Mouse (Mus musculus): ENCODE measurements around the gene Trdmt1.
"Not testable (repeated sequence)": the region's sequence is repeated elsewhere in the genome, so short reads cannot be mapped to it uniquely, and the experiment has no call there.

Trdmt1 gene

GRCm38 (mm10) chr2:13544193-13544824 lies at the start of gene Trdmt1:
Gene Trdmt1 (minus strand): TSS chr2:13544668.
- DNase-seq: peak; percentile 78

GRCm38 (mm10) chr2:13593328-13593727 lies 48.9 kb upstream of the Trdmt1 start:
- no peak for DNase-seq

- DNase-seq: not testable (repeated sequence)
Observed at GRCm38 (mm10) chr2:13583746-13584145, 39.3 kb upstream of the Trdmt1 start.

- no peak for DNase-seq
Observed at GRCm38 (mm10) chr2:13582184-13582583, 37.7 kb upstream of the Trdmt1 start.

- no peak for DNase-seq
Observed at GRCm38 (mm10) chr2:13579991-13580390, 35.5 kb upstream of the Trdmt1 start.

GRCm38 (mm10) chr2:13579315-13579714 lies 34.8 kb upstream of the Trdmt1 start:
- DNase-seq: no peak

- no peak for DNase-seq
Observed at GRCm38 (mm10) chr2:13578473-13579152, 34.1 kb upstream of the Trdmt1 start.

- DNase-seq: no peak
Observed at GRCm38 (mm10) chr2:13577399-13577798, 32.9 kb upstream of the Trdmt1 start.

GRCm38 (mm10) chr2:13575926-13576325 lies 31.5 kb upstream of the Trdmt1 start:
- DNase-seq: no peak

GRCm38 (mm10) chr2:13575287-13575801 lies 30.9 kb upstream of the Trdmt1 start:
- DNase-seq: peak; percentile 32

GRCm38 (mm10) chr2:13574801-13575150 lies 30.3 kb upstream of the Trdmt1 start:
- DNase-seq: no peak

GRCm38 (mm10) chr2:13574066-13574800 lies 29.8 kb upstream of the Trdmt1 start:
- peak; percentile 42 for DNase-seq

- peak; percentile 3 for DNase-seq
Observed at GRCm38 (mm10) chr2:13573408-13574065, 29.1 kb upstream of the Trdmt1 start, which contains the start of gene Vim. Gene Vim (plus strand): TSS chr2:13573927.

- no peak for DNase-seq
Observed at GRCm38 (mm10) chr2:13572647-13573407, 28.4 kb upstream of the Trdmt1 start.

- no peak for DNase-seq
Observed at GRCm38 (mm10) chr2:13572101-13572553, 27.7 kb upstream of the Trdmt1 start.

GRCm38 (mm10) chr2:13570122-13570521 lies 25.7 kb upstream of the Trdmt1 start:
- DNase-seq: no peak

GRCm38 (mm10) chr2:13560396-13560795 lies 15.9 kb upstream of the Trdmt1 start:
- DNase-seq: no peak

- DNase-seq: no peak
Observed at GRCm38 (mm10) chr2:13559729-13560128, 15.3 kb upstream of the Trdmt1 start.

GRCm38 (mm10) chr2:13559303-13559702 lies 14.8 kb upstream of the Trdmt1 start:
- DNase-seq: no peak

- no peak for DNase-seq
Observed at GRCm38 (mm10) chr2:13558607-13559262, 14.3 kb upstream of the Trdmt1 start.

- no peak for DNase-seq
Observed at GRCm38 (mm10) chr2:13557145-13558030, 12.9 kb upstream of the Trdmt1 start.
